Comparison of ENCODE assay signal across 24 mouse cellular contexts in genomic region chr11:100155497-100156255, GRCm38 (mm10). TPM values are rescaled to one million over a fixed set of nuclear protein-coding genes. Genes with fewer than 3 reads are reported as not detected.
DNase-seq lines count a peak whose midpoint lies in the region; ATAC-seq lines count a peak whose summit lies in the region.
"Had no signal": no experiment of that assay in that cellular context is flagged by ENCODE, and none has a peak within 500 bp of the region (broad histone marks: within the 10 kb centered on the region; RNA-seq: fewer than 3 reads in every experiment).

No protein-coding gene starts in this region.

- no peak for ATAC-seq in limb, embryonic 15.5 days (ENCODE audit: insufficient number of reproducible peaks, low FRiP score, low TSS enrichment, low read depth)
- ATAC-seq in intestine, embryonic 15.5 days: peak; percentile 16
- ATAC-seq: forebrain, embryonic 15.5 days; midbrain, embryonic 15.5 days had no signal

- H3K4me1 ChIP-seq in limb, embryonic 15.5 days: peaks cover 8% of the 10 kb centered on the region
- H3K4me1 ChIP-seq in limb, embryonic 10.5 days: peaks cover 4% of the 10 kb centered on the region
- H3K4me1 ChIP-seq in intestine, embryonic 15.5 days (replicated peaks): peaks cover 28% of the 10 kb centered on the region
- H3K4me1 ChIP-seq: forebrain, embryonic 15.5 days; liver, embryonic 15.5 days; megakaryocyte, embryonic 14.5 days; midbrain, embryonic 15.5 days had no signal

- no peak for DNase-seq in limb, embryonic 10.5 days (ENCODE audit: low spot score)
- peak; percentile 17 for DNase-seq in testis, postnatal 14 days (ENCODE audit: low spot score)
- no peak for DNase-seq in testis, postnatal 10 days (ENCODE audit: low spot score)
- no peak for DNase-seq in left cerebral cortex, postnatal 4 days
- DNase-seq in gastrocnemius, adult 18-20 months (ENCODE audit: low spot score): no peak
- DNase-seq: cerebellum, postnatal 10 days; embryo, embryonic 11 days; kidney, adult 18-20 months; kidney, postnatal 10 days; thymus, adult 18-20 months had no signal

- H3K9me3 ChIP-seq in limb, embryonic 15.5 days: no peaks in the 10 kb centered on the region
- no peaks in the 10 kb centered on the region for H3K9me3 ChIP-seq in limb, embryonic 10.5 days (replicated peaks)
- no peaks in the 10 kb centered on the region for H3K9me3 ChIP-seq in intestine, embryonic 15.5 days
- H3K9me3 ChIP-seq: forebrain, embryonic 15.5 days; limb, embryonic 13.5 days; liver, embryonic 15.5 days; megakaryocyte, embryonic 14.5 days; midbrain, embryonic 15.5 days had no signal

- no peak overlapping the region for H3K4me3 ChIP-seq in limb, embryonic 15.5 days
- no peak overlapping the region for H3K4me3 ChIP-seq in limb, embryonic 10.5 days
- H3K4me3 ChIP-seq in intestine, embryonic 15.5 days (replicated peaks): no peak overlapping the region
- H3K4me3 ChIP-seq: erythroblast, embryonic 14.5 days; forebrain, embryonic 15.5 days; layer of hippocampus, adult 2 months; left cerebral cortex, adult 2 months; limb, embryonic 13.5 days; liver, embryonic 15.5 days; megakaryocyte, embryonic 14.5 days; midbrain, embryonic 15.5 days had no signal

- peak overlapping the region; percentile 27; the same call in 1 of the 2 replicates for H3K27ac ChIP-seq in limb, embryonic 15.5 days
- no peak overlapping the region for H3K27ac ChIP-seq in limb, embryonic 10.5 days
- H3K27ac ChIP-seq in intestine, embryonic 15.5 days: peak overlapping the region; percentile 63
- H3K27ac ChIP-seq: forebrain, embryonic 15.5 days; hindbrain, embryonic 14.5 days; layer of hippocampus, adult 2 months; left cerebral cortex, adult 2 months; limb, embryonic 13.5 days; liver, embryonic 15.5 days; midbrain, embryonic 15.5 days had no signal

- 52% methylated on average over 8 of the region's 8 CpGs for WGBS in limb, embryonic 15.5 days
- 76% methylated on average over 8 of the region's 8 CpGs for WGBS in limb, embryonic 10.5 days
- WGBS in intestine, embryonic 15.5 days: 54% methylated on average over 8 of the region's 8 CpGs

- intact Hi-C loops in left cerebral cortex, postnatal 4 days (cut with DNase I): no loop called here

- H3K9ac ChIP-seq in limb, embryonic 15.5 days: no peak overlapping the region
- H3K9ac ChIP-seq in intestine, embryonic 15.5 days: peak overlapping the region; percentile 9; the same call in 1 of the 2 replicates
- H3K9ac ChIP-seq: forebrain, embryonic 15.5 days; hindbrain, embryonic 14.5 days; limb, embryonic 13.5 days; liver, embryonic 15.5 days; midbrain, embryonic 15.5 days had no signal

- no peaks in the 10 kb centered on the region for H3K36me3 ChIP-seq in limb, embryonic 15.5 days
- H3K36me3 ChIP-seq in limb, embryonic 10.5 days: no peaks in the 10 kb centered on the region
- no peaks in the 10 kb centered on the region for H3K36me3 ChIP-seq in intestine, embryonic 15.5 days
- H3K36me3 ChIP-seq: forebrain, embryonic 15.5 days; limb, embryonic 13.5 days; liver, embryonic 15.5 days; midbrain, embryonic 15.5 days had no signal

- H3K27me3 ChIP-seq in limb, embryonic 15.5 days: no peaks in the 10 kb centered on the region
- H3K27me3 ChIP-seq in limb, embryonic 10.5 days (ENCODE audit: low read depth, poor library complexity, severe bottlenecking): no peaks in the 10 kb centered on the region
- no peaks in the 10 kb centered on the region for H3K27me3 ChIP-seq in intestine, embryonic 15.5 days (replicated peaks)
- H3K27me3 ChIP-seq: forebrain, embryonic 15.5 days; limb, embryonic 13.5 days; liver, embryonic 15.5 days; midbrain, embryonic 15.5 days had no signal

- no peak overlapping the region for H3K4me2 ChIP-seq in limb, embryonic 15.5 days
- peak overlapping the region; percentile 18 for H3K4me2 ChIP-seq in intestine, embryonic 15.5 days (replicated peaks)
- H3K4me2 ChIP-seq: forebrain, embryonic 15.5 days; hindbrain, embryonic 14.5 days; limb, embryonic 13.5 days; liver, embryonic 15.5 days; midbrain, embryonic 15.5 days had no signal

RNA-seq across cellular contexts. Expression of gene Krt19, which starts 7.2 kb away (rescaled TPM):
- 417 and 437 TPM in 2 replicates for polyA plus RNA-seq in limb, embryonic 15.5 days (2015; fragmentation: Nextera tagmentation; extraction: Ambion mirVana)
- polyA plus RNA-seq in limb, embryonic 10.5 days (2016; fragmentation: Nextera tagmentation; extraction: Ambion mirVana): 11.1 and 13.9 TPM in 2 replicates
- polyA plus RNA-seq in intestine, embryonic 15.5 days (2015; fragmentation: Nextera tagmentation; extraction: Ambion mirVana): 743 and 782 TPM in 2 replicates
- total RNA-seq in left cerebral cortex, postnatal 4 days (2021): 1 to 10 TPM; 1.2 to 1.5 TPM
- under 1 TPM; 0.37 to 0.57 TPM for total RNA-seq in gastrocnemius, adult 18-20 months (2021)
- total RNA-seq: granulocyte monocyte progenitor cell, adult 5-6 weeks; layer of hippocampus, adult 2 months; left cerebral cortex, adult 2 months had no signal
- polyA plus RNA-seq: erythroblast, embryonic 14.5 days had no signal

RNA-seq across cellular contexts. Expression of gene Krt15, which starts 19.9 kb away (rescaled TPM):
- polyA plus RNA-seq in limb, embryonic 15.5 days (2015; fragmentation: Nextera tagmentation; extraction: Ambion mirVana): 1,213 and 1,252 TPM in 2 replicates
- 1.6 and 8.4 TPM in 2 replicates for polyA plus RNA-seq in limb, embryonic 10.5 days (2016; fragmentation: Nextera tagmentation; extraction: Ambion mirVana)
- 4.7 and 5.9 TPM in 2 replicates for polyA plus RNA-seq in intestine, embryonic 15.5 days (2015; fragmentation: Nextera tagmentation; extraction: Ambion mirVana)
- total RNA-seq in left cerebral cortex, postnatal 4 days (2021): not detected
- not detected for total RNA-seq in gastrocnemius, adult 18-20 months (2021)
- total RNA-seq: adrenal gland, adult 18-20 months; granulocyte monocyte progenitor cell, adult 5-6 weeks; left cerebral cortex, adult 2 months had no signal

RNA-seq across cellular contexts. Expression of gene Krt13, which starts 34.3 kb away (rescaled TPM):
- 50.3 and 60.2 TPM in 2 replicates for polyA plus RNA-seq in limb, embryonic 15.5 days (2015; fragmentation: Nextera tagmentation; extraction: Ambion mirVana)
- not detected in 2 replicates for polyA plus RNA-seq in limb, embryonic 10.5 days (2016; fragmentation: Nextera tagmentation; extraction: Ambion mirVana)
- 0.50 and 0.58 TPM in 2 replicates for polyA plus RNA-seq in intestine, embryonic 15.5 days (2015; fragmentation: Nextera tagmentation; extraction: Ambion mirVana)
- total RNA-seq in left cerebral cortex, postnatal 4 days (2021): not detected
- not detected for total RNA-seq in gastrocnemius, adult 18-20 months (2021)
- total RNA-seq: adrenal gland, adult 18-20 months; granulocyte monocyte progenitor cell, adult 5-6 weeks; heart, postnatal 14 days; layer of hippocampus, adult 2 months; left cerebral cortex, adult 2 months had no signal
- polyA plus RNA-seq: erythroblast, embryonic 14.5 days; forebrain, embryonic 15.5 days; hindbrain, embryonic 14.5 days; limb, embryonic 13.5 days; liver, embryonic 15.5 days; midbrain, embryonic 15.5 days had no signal

RNA-seq across cellular contexts. Expression of gene Krt9, which starts 37.4 kb away (rescaled TPM):
- 0.13 and 0.24 TPM in 2 replicates for polyA plus RNA-seq in limb, embryonic 15.5 days (2015; fragmentation: Nextera tagmentation; extraction: Ambion mirVana)
- polyA plus RNA-seq in limb, embryonic 10.5 days (2016; fragmentation: Nextera tagmentation; extraction: Ambion mirVana): not detected in 2 replicates
- not detected in 2 replicates for polyA plus RNA-seq in intestine, embryonic 15.5 days (2015; fragmentation: Nextera tagmentation; extraction: Ambion mirVana)
- under 1 TPM; 0.52 to 0.56 TPM for total RNA-seq in left cerebral cortex, postnatal 4 days (2021)
- total RNA-seq in gastrocnemius, adult 18-20 months (2021): not detected
- total RNA-seq: adrenal gland, adult 18-20 months; granulocyte monocyte progenitor cell, adult 5-6 weeks; heart, postnatal 14 days had no signal
- polyA plus RNA-seq: erythroblast, embryonic 14.5 days; forebrain, embryonic 15.5 days; hindbrain, embryonic 14.5 days; limb, embryonic 13.5 days; liver, embryonic 15.5 days; midbrain, embryonic 15.5 days had no signal

RNA-seq across cellular contexts. Expression of gene Krt36, which starts 50.2 kb away (rescaled TPM):
- polyA plus RNA-seq in limb, embryonic 15.5 days (2015; fragmentation: Nextera tagmentation; extraction: Ambion mirVana): 55.9 and 83.7 TPM in 2 replicates
- polyA plus RNA-seq in limb, embryonic 10.5 days (2016; fragmentation: Nextera tagmentation; extraction: Ambion mirVana): not detected in 2 replicates
- polyA plus RNA-seq in intestine, embryonic 15.5 days (2015; fragmentation: Nextera tagmentation; extraction: Ambion mirVana): not detected in 2 replicates
- not detected for total RNA-seq in left cerebral cortex, postnatal 4 days (2021)
- total RNA-seq in gastrocnemius, adult 18-20 months (2021): not detected
- total RNA-seq: layer of hippocampus, adult 2 months; left cerebral cortex, adult 2 months had no signal
- polyA plus RNA-seq: erythroblast, embryonic 14.5 days; forebrain, embryonic 15.5 days; hindbrain, embryonic 14.5 days; liver, embryonic 15.5 days; midbrain, embryonic 15.5 days had no signal

Comparison
In these comparisons a context has a peak if more than half of its experiments do, and no peak if none do; other contexts are left out.
1. RNA of gene Krt19, which starts 7.2 kb away (polyA plus RNA-seq): 743 to 782 TPM in intestine, embryonic 15.5 days and 417 to 437 TPM in limb, embryonic 15.5 days; 11.1 to 13.9 TPM in limb, embryonic 10.5 days; every median in the first group is over 10 times any median in the second.
2. RNA of gene Krt15, which starts 19.9 kb away (polyA plus RNA-seq): 1,213 to 1,252 TPM in limb, embryonic 15.5 days; 1.6 to 8.4 TPM in limb, embryonic 10.5 days and 4.7 to 5.9 TPM in intestine, embryonic 15.5 days; every median in the first group is over 100 times any median in the second.
3. RNA of gene Krt13, which starts 34.3 kb away (polyA plus RNA-seq): 50.3 to 60.2 TPM in limb, embryonic 15.5 days; 0.50 to 0.58 TPM in intestine, embryonic 15.5 days and not detected in limb, embryonic 10.5 days; every median in the first group is over 10 times any median in the second.